Mouse (Mus musculus) embryo, embryonic 10.5 days (tissue): Measurements from ENCODE around the gene 2310002L09Rik.
"Not testable (repeated sequence)": the region's sequence is repeated elsewhere in the genome, so short reads cannot be mapped to it uniquely, and the experiment has no call there.

ENCODE experiments used
- DNase-seq: peaks from one replicate; pipeline ENCODE4 v3.0.0-alpha.2; 2015; ENCODE audit warnings: low spot score

2310002L09Rik gene

GRCm38 (mm10) chr4:73950375-73950896 lies at the start of gene 2310002L09Rik:
2310002L09Rik (minus strand) TSS chr4:73950846.
- DNase-seq = no peak

- DNase-seq = no peak
Observed at GRCm38 (mm10) chr4:73980454-73980853, 29.8 kb upstream of the 2310002L09Rik start.

GRCm38 (mm10) chr4:73920660-73921059 lies 30.0 kb downstream of the 2310002L09Rik start, which contains the start of gene Gm11756:
Gm11756 (minus strand) TSS chr4:73920760.
- not testable (repeated sequence) for DNase-seq

GRCm38 (mm10) chr4:73905853-73906252 lies 44.8 kb downstream of the 2310002L09Rik start, which contains the start of gene Gm13871:
Gm13871 (minus strand) TSS chr4:73905953.
- not testable (repeated sequence) for DNase-seq

- not testable (repeated sequence) for DNase-seq
Observed at GRCm38 (mm10) chr4:73891012-73891411, 59.6 kb downstream of the 2310002L09Rik start, which contains the start of gene Gm11757. Gm11757 (minus strand) TSS chr4:73891112.
